Mouse (Mus musculus) embryonic facial prominence, embryonic 14.5 days (tissue): Measurements from ENCODE around the gene Apoe. TPM values are rescaled to one million over a fixed set of nuclear protein-coding genes. Genes with fewer than 3 reads are reported as not detected.

Source experiments
- ATAC-seq: fragments of 200-750 bp; cut with Nextera tagmentation; 2 replicates; pipeline ENCODE4 v1.8.0; 2017; ENCODE audit warnings: low read depth, moderate number of reproducible peaks, moderate TSS enrichment
- DNase-seq: peaks from one replicate; pipeline ENCODE4 v3.0.0-alpha.2; 2015; ENCODE audit warnings: low spot score
- H3K27ac ChIP-seq: fragments of 300-500 bp; sonication (generic); replicated peaks from 2 replicates; pipeline ENCODE4 v1.5.1; 2014; ENCODE audit warnings: low read depth, mild to moderate bottlenecking, low read length, moderate library complexity
- H3K27me3 ChIP-seq: fragments of 300-500 bp; sonication (generic); replicated peaks from 2 replicates; pipeline ENCODE4 v1.6.1; 2014; ENCODE audit warnings: low read length; ENCODE audit not compliant: control insufficient read depth, insufficient read depth
- H3K36me3 ChIP-seq: fragments of 300-500 bp; sonication (generic); 2 replicates; pipeline ENCODE4 v1.6.1; 2014; ENCODE audit warnings: low read length, mixed read lengths; ENCODE audit not compliant: control insufficient read depth, insufficient read depth
- H3K4me1 ChIP-seq: fragments of 300-500 bp; sonication (generic); 2 replicates; pipeline ENCODE4 v1.6.1; 2014; ENCODE audit warnings: antibody characterized with exemption, low read length; ENCODE audit not compliant: control insufficient read depth, insufficient read depth
- H3K4me2 ChIP-seq: fragments of 300-500 bp; sonication (generic); 2 replicates; pipeline ENCODE4 v1.6.1; 2014; ENCODE audit warnings: low read depth, mild to moderate bottlenecking, low read length, moderate library complexity, mixed read lengths
- H3K4me3 ChIP-seq: fragments of 300-500 bp; sonication (generic); 2 replicates; pipeline ENCODE4 v1.5.1; 2014; ENCODE audit warnings: low read depth, mild to moderate bottlenecking, low read length
- H3K9ac ChIP-seq: fragments of 300-500 bp; sonication (generic); 2 replicates; pipeline ENCODE4 v1.6.1; 2014; ENCODE audit warnings: low read depth, mild to moderate bottlenecking, low read length, moderate library complexity, mixed read lengths
- H3K9me3 ChIP-seq: fragments of 300-500 bp; sonication (generic); 2 replicates; pipeline ENCODE4 v1.6.1; 2016; ENCODE audit warnings: low read length; ENCODE audit not compliant: control insufficient read depth
- WGBS: fragments of 180-500 bp; shearing (Covaris S2); extraction: QIAGEN DNeasy Blood & Tissue Kit; methylation state at CpG from one replicate; pipeline ENCODE4 v1.1.7; 2014; 5-methylcytosine and 5-hydroxymethylcytosine counted together
- polyA plus RNA-seq: library from polyadenylated mRNA; unstranded; fragments of >200 nt; fragmentation: Nextera tagmentation; extraction: Ambion mirVana; gene quantifications from 2 replicates; pipeline ENCODE4 v1.2.1, GENCODE M21; 2014

Apoe gene
- polyA plus RNA-seq, 1 experiment from 2014 or later: 510 TPM

- 65% methylated on average over 6 of the region's 6 CpGs for WGBS
- Histone ChIP-seq H3K27ac (no peak overlapping the region), H3K27me3 (no peaks in the 10 kb centered on the region), H3K9me3 (no peaks in the 10 kb centered on the region), H3K9ac (no peak overlapping the region), H3K36me3 (no peaks in the 10 kb centered on the region), H3K4me3 (no peak overlapping the region), H3K4me2 (no peak overlapping the region), H3K4me1 (no peaks in the 10 kb centered on the region; the same call in 1 of the 2 replicates)
- DNase-seq (no peak), ATAC-seq (no peak)
Measured at GRCm38 (mm10) chr7:19683771-19684201, 15.2 kb downstream of the Apoe start.

GRCm38 (mm10) chr7:19682979-19683378, 16.0 kb downstream of the Apoe start:
- Histone ChIP-seq H3K4me1 (no peaks in the 10 kb centered on the region; the same call in 1 of the 2 replicates), H3K4me3 (no peak overlapping the region), H3K27ac (no peak overlapping the region), H3K9ac (no peak overlapping the region), H3K4me2 (no peak overlapping the region), H3K9me3 (no peaks in the 10 kb centered on the region), H3K27me3 (no peaks in the 10 kb centered on the region), H3K36me3 (no peaks in the 10 kb centered on the region)
- 47% methylated on average over 3 of the region's 3 CpGs for WGBS
- no peak for DNase-seq
- no peak for ATAC-seq

- Histone ChIP-seq H3K27ac (no peak within 1 kb of the TSS), H3K9ac (no peak within 1 kb of the TSS)
- whole genome bisulfite sequencing: 61% methylated on average over 6 of the region's 8 CpGs
Measured at GRCm38 (mm10) chr7:19681202-19681694, 17.7 kb downstream of the Apoe start, which contains the start of the genes Gm44805 and Apoc4. TSS of gene Gm44805 (minus strand) at chr7:19681423. TSS of gene Apoc4 (minus strand) at chr7:19681479.

GRCm38 (mm10) chr7:19680702-19681101, 18.3 kb downstream of the Apoe start:
- 79% methylated on average over 2 of the region's 2 CpGs for WGBS
- ATAC-seq: no peak
- H3K27me3 ChIP-seq: no peaks in the 10 kb centered on the region
- H3K27ac ChIP-seq: no peak overlapping the region
- H3K9me3 ChIP-seq: no peaks in the 10 kb centered on the region
- H3K4me3 ChIP-seq: no peak overlapping the region
- no peak overlapping the region for H3K4me2 ChIP-seq
- no peak overlapping the region for H3K9ac ChIP-seq
- DNase-seq: no peak
- no peaks in the 10 kb centered on the region for H3K36me3 ChIP-seq
- H3K4me1 ChIP-seq: no peaks in the 10 kb centered on the region; the same call in 1 of the 2 replicates

More at GRCm38 (mm10) chr7:19681202-19681694, 17.7 kb downstream of the Apoe start, which contains the start of the genes Gm44805 and Apoc4:
- Histone ChIP-seq H3K4me3 (no peak within 1 kb of the TSS), H3K27me3 (no peaks in the 10 kb centered on the region), H3K4me2 (no peak within 1 kb of the TSS), H3K4me1 (no peaks in the 10 kb centered on the region; the same call in 1 of the 2 replicates), H3K9me3 (no peaks in the 10 kb centered on the region), H3K36me3 (no peaks in the 10 kb centered on the region)
- DNase-seq (no peak), ATAC-seq (no peak)

- ATAC-seq (no peak), DNase-seq (no peak)
- Histone ChIP-seq H3K9me3 (no peaks in the 10 kb centered on the region), H3K27me3 (no peaks in the 10 kb centered on the region), H3K27ac (no peak overlapping the region), H3K4me2 (no peak overlapping the region), H3K4me1 (no peaks in the 10 kb centered on the region; the same call in 1 of the 2 replicates), H3K9ac (no peak overlapping the region), H3K4me3 (no peak overlapping the region), H3K36me3 (no peaks in the 10 kb centered on the region)
- WGBS: 89% methylated on average over 3 of the region's 3 CpGs
Measured at GRCm38 (mm10) chr7:19678901-19679300, 20.1 kb downstream of the Apoe start.

- Histone ChIP-seq H3K27me3 (no peaks in the 10 kb centered on the region), H3K36me3 (no peaks in the 10 kb centered on the region), H3K9ac (no peak within 1 kb of the TSS), H3K9me3 (no peaks in the 10 kb centered on the region), H3K27ac (no peak within 1 kb of the TSS), H3K4me1 (no peaks in the 10 kb centered on the region), H3K4me2 (no peak within 1 kb of the TSS), H3K4me3 (no peak within 1 kb of the TSS)
- DNase-seq: no peak
- ATAC-seq: no peak
- 69% methylated on average over 8 of the region's 8 CpGs for WGBS
Measured at GRCm38 (mm10) chr7:19677872-19678271, 21.1 kb downstream of the Apoe start, which contains the start of gene Apoc2. TSS of gene Apoc2 (minus strand) at chr7:19677941.

- DNase-seq (no peak), ATAC-seq (no peak)
- Histone ChIP-seq H3K27ac (no peak overlapping the region), H3K9ac (no peak overlapping the region), H3K9me3 (no peaks in the 10 kb centered on the region), H3K4me2 (no peak overlapping the region), H3K4me1 (no peaks in the 10 kb centered on the region), H3K4me3 (no peak overlapping the region), H3K36me3 (no peaks in the 10 kb centered on the region), H3K27me3 (no peaks in the 10 kb centered on the region)
- WGBS: 85% methylated on average over 1 of the region's 1 CpGs
Measured at GRCm38 (mm10) chr7:19676662-19677061, 22.3 kb downstream of the Apoe start.

GRCm38 (mm10) chr7:19675824-19676223, 23.2 kb downstream of the Apoe start:
- DNase-seq: no peak
- Histone ChIP-seq H3K36me3 (no peaks in the 10 kb centered on the region), H3K27ac (no peak overlapping the region), H3K9me3 (no peaks in the 10 kb centered on the region), H3K4me2 (no peak overlapping the region), H3K4me1 (no peaks in the 10 kb centered on the region), H3K27me3 (no peaks in the 10 kb centered on the region), H3K9ac (no peak overlapping the region), H3K4me3 (no peak overlapping the region)
- no peak for ATAC-seq
- WGBS: 76% methylated on average over 10 of the region's 10 CpGs

- Histone ChIP-seq H3K4me2 (no peak overlapping the region), H3K27me3 (no peaks in the 10 kb centered on the region)
- WGBS: 60% methylated on average over 14 of the region's 14 CpGs
Measured at GRCm38 (mm10) chr7:19673083-19673699, 25.8 kb downstream of the Apoe start.

More at GRCm38 (mm10) chr7:19673083-19673699, 25.8 kb downstream of the Apoe start:
- H3K27ac ChIP-seq: no peak overlapping the region
- no peaks in the 10 kb centered on the region for H3K4me1 ChIP-seq
- H3K36me3 ChIP-seq: no peaks in the 10 kb centered on the region
- DNase-seq: no peak
- H3K4me3 ChIP-seq: no peak overlapping the region
- no peaks in the 10 kb centered on the region for H3K9me3 ChIP-seq
- ATAC-seq: no peak
- no peak overlapping the region for H3K9ac ChIP-seq
